Mouse (Mus musculus): ENCODE measurements at regions not wholly inside any gene's neighbourhood (a gene's known extent, or its start where the extent isn't known, plus 50 kb on each side); places are given as distances from the start of the nearest gene placed in this dataset.

GRCm38 (mm10) chr4:95308469-95308895, 248.8 kb upstream of the Fggy start:
- no peak overlapping the region for H3K27ac ChIP-seq (replicated peaks; ENCODE audit: insufficient read depth, low read depth, low read length)
- 31% methylated on average over 5 of the region's 5 CpGs for WGBS
- DNase-seq (ENCODE audit: extremely low read depth, low read depth, low spot score): peak; percentile 40
- H3K4me3 ChIP-seq (ENCODE audit: insufficient read depth, low read depth, low read length): no peak overlapping the region
- no peak for TF ChIP-seq POLR2A (IDR thresholded peaks at IDR 0.05; ENCODE audit: extremely low read depth, insufficient read depth, low read length)
- TF ChIP-seq CTCF (IDR thresholded peaks at IDR 0.05; ENCODE audit: low read depth, low read length): no peak
- H3K27me3 ChIP-seq (ENCODE audit: control insufficient read depth, insufficient read depth, low read length): no peaks in the 10 kb centered on the region
- no peaks in the 10 kb centered on the region for H3K4me1 ChIP-seq (ENCODE audit: control insufficient read depth, insufficient read depth, low read length)
- no peaks in the 10 kb centered on the region for H3K36me3 ChIP-seq (ENCODE audit: control insufficient read depth, insufficient read depth, low read length)
- H3K79me2 ChIP-seq (ENCODE audit: control insufficient read depth, insufficient read depth, low read length): no peaks in the 10 kb centered on the region
- H3K9ac ChIP-seq (ENCODE audit: low read depth, low read length): no peak overlapping the region

DNA sequence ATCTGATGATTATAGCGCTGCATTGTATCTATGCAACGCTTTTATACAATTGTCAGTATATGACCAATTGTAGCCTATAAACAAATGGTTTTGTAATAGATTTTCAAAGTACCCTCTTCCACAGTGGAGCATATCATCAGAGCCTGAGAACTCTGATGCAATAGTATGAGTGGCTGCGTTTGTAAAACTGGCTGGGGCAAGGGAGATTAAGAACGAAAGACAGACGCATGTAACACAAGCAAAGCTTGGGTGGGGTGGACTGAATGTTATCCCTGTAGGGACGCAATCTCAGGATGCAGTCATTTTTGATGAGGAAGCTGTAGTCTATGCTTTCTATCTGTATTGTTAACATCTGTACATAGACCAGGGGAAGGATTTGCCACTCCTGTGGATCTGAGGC, 246.9 kb upstream of the Fggy start:
- Histone ChIP-seq H3K27me3 (ENCODE audit: control insufficient read depth, insufficient read depth, low read length) (no peaks in the 10 kb centered on the region), H3K36me3 (ENCODE audit: control insufficient read depth, insufficient read depth, low read length) (no peaks in the 10 kb centered on the region), H3K79me2 (ENCODE audit: control insufficient read depth, insufficient read depth, low read length) (no peaks in the 10 kb centered on the region), H3K4me3 (ENCODE audit: insufficient read depth, low read depth, low read length) (no peak overlapping the region), H3K4me1 (ENCODE audit: control insufficient read depth, insufficient read depth, low read length) (no peaks in the 10 kb centered on the region), H3K27ac (replicated peaks; ENCODE audit: insufficient read depth, low read depth, low read length) (no peak overlapping the region), H3K9ac (ENCODE audit: low read depth, low read length) (no peak overlapping the region)
- DNase-seq (ENCODE audit: extremely low read depth, low read depth, low spot score): no peak
- TF ChIP-seq POLR2A (IDR thresholded peaks at IDR 0.05; ENCODE audit: extremely low read depth, insufficient read depth, low read length): no peak
- no peak for TF ChIP-seq CTCF (IDR thresholded peaks at IDR 0.05; ENCODE audit: low read depth, low read length)
- WGBS: 74% methylated on average over 6 of the region's 6 CpGs

DNA sequence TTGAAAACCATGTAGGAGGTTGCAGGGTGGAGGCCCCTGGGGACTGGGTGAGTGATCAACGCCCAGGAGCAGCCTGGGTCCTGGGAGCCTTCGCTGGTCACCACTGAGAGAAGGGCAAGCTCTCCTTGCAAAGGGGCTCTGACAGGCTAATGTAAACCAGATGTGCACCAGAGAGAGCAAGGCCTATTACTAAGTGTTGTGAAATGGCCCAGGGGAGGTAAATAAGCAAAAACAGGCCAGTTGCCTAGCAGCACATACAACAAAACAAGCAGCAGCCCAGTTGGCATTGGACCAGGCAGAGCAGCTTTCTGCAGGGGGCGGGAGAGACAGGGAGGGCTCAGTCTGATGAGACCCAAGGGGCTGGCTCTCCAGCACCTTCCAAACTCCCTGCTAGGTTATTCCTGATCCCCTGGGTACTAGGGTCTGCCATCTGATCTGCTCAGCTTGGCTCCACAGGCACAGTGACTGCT, 239.5 kb upstream of the Fggy start:
- TF ChIP-seq POLR2A (IDR thresholded peaks at IDR 0.05; ENCODE audit: extremely low read depth, insufficient read depth, low read length) (no peak), CTCF (IDR thresholded peaks at IDR 0.05; ENCODE audit: low read depth, low read length) (no peak)
- Histone ChIP-seq H3K27me3 (ENCODE audit: control insufficient read depth, insufficient read depth, low read length) (no peaks in the 10 kb centered on the region), H3K79me2 (ENCODE audit: control insufficient read depth, insufficient read depth, low read length) (no peaks in the 10 kb centered on the region), H3K9ac (ENCODE audit: low read depth, low read length) (no peak overlapping the region), H3K27ac (replicated peaks; ENCODE audit: insufficient read depth, low read depth, low read length) (no peak overlapping the region), H3K36me3 (ENCODE audit: control insufficient read depth, insufficient read depth, low read length) (no peaks in the 10 kb centered on the region), H3K4me3 (ENCODE audit: insufficient read depth, low read depth, low read length) (no peak overlapping the region), H3K4me1 (ENCODE audit: control insufficient read depth, insufficient read depth, low read length) (peaks cover 3% of the 10 kb centered on the region)
- DNase-seq (ENCODE audit: extremely low read depth, low read depth, low spot score): peak; percentile 53
- WGBS: 48% methylated on average over 3 of the region's 3 CpGs

DNA sequence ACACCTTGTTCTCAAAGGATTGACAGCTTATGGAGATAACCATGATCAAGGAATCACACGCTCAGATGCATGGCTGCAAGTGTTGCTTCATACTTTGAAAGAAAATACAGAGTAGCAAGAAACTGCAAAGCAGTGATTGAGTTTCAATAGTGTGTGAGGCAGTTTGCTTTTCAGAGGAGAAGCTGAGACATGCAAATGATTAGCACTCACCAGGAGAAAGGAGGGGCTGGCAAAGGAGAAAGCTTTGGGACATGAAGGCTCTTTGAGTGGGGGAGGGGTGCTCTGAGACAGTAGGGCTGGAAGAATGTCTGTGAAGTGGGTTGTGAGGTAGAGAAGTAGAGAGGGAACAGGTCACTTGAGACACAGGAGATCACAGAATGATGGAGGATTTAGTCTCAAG, 238.7 kb upstream of the Fggy start:
- Histone ChIP-seq H3K4me3 (ENCODE audit: insufficient read depth, low read depth, low read length) (no peak overlapping the region), H3K4me1 (ENCODE audit: control insufficient read depth, insufficient read depth, low read length) (peaks cover 3% of the 10 kb centered on the region), H3K36me3 (ENCODE audit: control insufficient read depth, insufficient read depth, low read length) (no peaks in the 10 kb centered on the region), H3K9ac (ENCODE audit: low read depth, low read length) (no peak overlapping the region), H3K27me3 (ENCODE audit: control insufficient read depth, insufficient read depth, low read length) (no peaks in the 10 kb centered on the region), H3K27ac (replicated peaks; ENCODE audit: insufficient read depth, low read depth, low read length) (no peak overlapping the region; the same call in 1 of the 2 replicates), H3K79me2 (ENCODE audit: control insufficient read depth, insufficient read depth, low read length) (no peaks in the 10 kb centered on the region)
- no peak for DNase-seq (ENCODE audit: extremely low read depth, low read depth, low spot score)
- no peak for TF ChIP-seq CTCF (IDR thresholded peaks at IDR 0.05; ENCODE audit: low read depth, low read length)
- TF ChIP-seq POLR2A (IDR thresholded peaks at IDR 0.05; ENCODE audit: extremely low read depth, insufficient read depth, low read length): no peak
- WGBS: 84% methylated on average over 1 of the region's 1 CpGs

DNA sequence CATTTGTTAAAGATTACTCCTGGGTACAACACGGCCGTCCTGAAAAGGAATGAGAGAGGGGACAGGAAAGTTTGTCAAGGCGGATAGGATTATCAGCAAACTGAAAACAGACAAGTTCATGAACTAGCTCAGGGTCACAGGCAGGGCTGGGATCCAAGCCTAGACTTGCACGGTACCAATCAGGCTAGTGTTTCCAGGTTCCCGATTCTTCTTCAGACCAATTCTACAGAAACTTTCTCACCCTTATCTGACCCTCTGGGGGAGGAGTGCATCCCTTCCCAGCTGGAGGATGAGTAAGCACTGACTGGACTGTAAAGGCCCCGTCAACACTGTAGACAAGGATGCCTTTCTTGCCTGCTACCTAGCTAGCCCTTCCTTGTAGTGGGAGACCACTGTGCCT, 238.3 kb upstream of the Fggy start:
- Histone ChIP-seq H3K4me1 (ENCODE audit: control insufficient read depth, insufficient read depth, low read length) (peaks cover 3% of the 10 kb centered on the region), H3K79me2 (ENCODE audit: control insufficient read depth, insufficient read depth, low read length) (no peaks in the 10 kb centered on the region), H3K4me3 (ENCODE audit: insufficient read depth, low read depth, low read length) (no peak overlapping the region), H3K27me3 (ENCODE audit: control insufficient read depth, insufficient read depth, low read length) (no peaks in the 10 kb centered on the region), H3K27ac (replicated peaks; ENCODE audit: insufficient read depth, low read depth, low read length) (no peak overlapping the region; the same call in 1 of the 2 replicates), H3K36me3 (ENCODE audit: control insufficient read depth, insufficient read depth, low read length) (no peaks in the 10 kb centered on the region), H3K9ac (ENCODE audit: low read depth, low read length) (no peak overlapping the region)
- TF ChIP-seq POLR2A (IDR thresholded peaks at IDR 0.05; ENCODE audit: extremely low read depth, insufficient read depth, low read length) (no peak), CTCF (IDR thresholded peaks at IDR 0.05; ENCODE audit: low read depth, low read length) (no peak)
- WGBS: 15% methylated on average over 6 of the region's 6 CpGs
- DNase-seq (ENCODE audit: extremely low read depth, low read depth, low spot score): peak; percentile 59

GRCm38 (mm10) chr4:95325861-95326260, 231.4 kb upstream of the Fggy start:
- no peaks in the 10 kb centered on the region for H3K27me3 ChIP-seq (ENCODE audit: control insufficient read depth, insufficient read depth, low read length)
- H3K27ac ChIP-seq (replicated peaks; ENCODE audit: insufficient read depth, low read depth, low read length): no peak overlapping the region
- no peak for DNase-seq (ENCODE audit: extremely low read depth, low read depth, low spot score)
- no peak overlapping the region for H3K4me3 ChIP-seq (ENCODE audit: insufficient read depth, low read depth, low read length)
- no peak for TF ChIP-seq POLR2A (IDR thresholded peaks at IDR 0.05; ENCODE audit: extremely low read depth, insufficient read depth, low read length)
- TF ChIP-seq CTCF (IDR thresholded peaks at IDR 0.05; ENCODE audit: low read depth, low read length): no peak
- H3K4me1 ChIP-seq (ENCODE audit: control insufficient read depth, insufficient read depth, low read length): no peaks in the 10 kb centered on the region
- H3K9ac ChIP-seq (ENCODE audit: low read depth, low read length): no peak overlapping the region
- H3K79me2 ChIP-seq (ENCODE audit: control insufficient read depth, insufficient read depth, low read length): no peaks in the 10 kb centered on the region
- WGBS: 82% methylated on average over 1 of the region's 1 CpGs
- H3K36me3 ChIP-seq (ENCODE audit: control insufficient read depth, insufficient read depth, low read length): no peaks in the 10 kb centered on the region

Measured in liver, adult 2 months (tissue).